Mouse (Mus musculus): Measurements from ENCODE around the gene Wt1. TPM values are rescaled to one million over a fixed set of nuclear protein-coding genes. Genes with fewer than 3 reads are reported as not detected.
A peak's percentile ranks its signal among the peaks of the same experiment; 100 is the strongest.

The Wt1 gene
- polyA plus RNA-seq, 1 experiment from 2014 or later: 0.54 TPM

GRCm38 (mm10) chr2:105182501-105182900, 56.2 kb downstream of the Wt1 start:
- 41% methylated on average over 6 of the region's 6 CpGs for WGBS

DNA sequence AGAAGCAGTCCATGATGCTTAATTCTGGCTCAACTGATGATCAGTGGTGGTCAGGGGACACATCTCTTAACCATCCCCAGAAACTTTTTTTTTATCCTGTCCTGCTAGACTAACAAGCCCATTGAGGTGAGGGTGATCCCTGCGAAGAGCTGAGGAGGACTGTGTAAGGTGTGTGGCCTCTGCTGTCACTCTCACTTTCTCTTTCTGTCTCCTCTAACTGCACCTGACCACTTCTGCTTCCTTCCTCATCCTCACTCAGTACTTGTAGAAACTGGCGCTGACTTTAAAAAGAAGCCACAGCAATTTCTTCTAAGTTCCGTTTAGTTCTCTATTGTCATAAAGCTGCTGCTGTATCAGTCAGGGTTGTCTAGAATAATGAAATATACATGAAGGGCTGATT, 58.8 kb downstream of the Wt1 start:
- Histone ChIP-seq H3K9me3 (ENCODE audit: control insufficient read depth, low read length) (no peaks in the 10 kb centered on the region), H3K9ac (ENCODE audit: low read depth, low read length) (no peak overlapping the region), H3K36me3 (ENCODE audit: control insufficient read depth, insufficient read depth, low read length) (no peaks in the 10 kb centered on the region), H3K4me2 (ENCODE audit: low read depth, low read length) (no peak overlapping the region), H3K27ac (replicated peaks; ENCODE audit: low read depth, low read length) (no peak overlapping the region), H3K4me3 (ENCODE audit: low read depth, low read length) (no peak overlapping the region), H3K27me3 (replicated peaks; ENCODE audit: control insufficient read depth, insufficient read depth, low read length) (no peaks in the 10 kb centered on the region), H3K4me1 (ENCODE audit: control insufficient read depth, insufficient read depth, low read length) (no peaks in the 10 kb centered on the region)
- ATAC-seq (ENCODE audit: low read depth) (no peak), DNase-seq (ENCODE audit: low spot score) (no peak)
- 88% methylated on average over 3 of the region's 3 CpGs for WGBS

More at GRCm38 (mm10) chr2:105182501-105182900, 56.2 kb downstream of the Wt1 start:
- H3K4me2 ChIP-seq (ENCODE audit: low read depth, low read length): no peak overlapping the region
- H3K27me3 ChIP-seq (replicated peaks; ENCODE audit: control insufficient read depth, insufficient read depth, low read length): no peaks in the 10 kb centered on the region
- no peaks in the 10 kb centered on the region for H3K4me1 ChIP-seq (ENCODE audit: control insufficient read depth, insufficient read depth, low read length)
- H3K4me3 ChIP-seq (ENCODE audit: low read depth, low read length): no peak overlapping the region
- no peaks in the 10 kb centered on the region for H3K9me3 ChIP-seq (ENCODE audit: control insufficient read depth, low read length)
- no peaks in the 10 kb centered on the region for H3K36me3 ChIP-seq (ENCODE audit: control insufficient read depth, insufficient read depth, low read length)
- no peak overlapping the region for H3K27ac ChIP-seq (replicated peaks; ENCODE audit: low read depth, low read length)
- DNase-seq (ENCODE audit: low spot score) (no peak), ATAC-seq (ENCODE audit: low read depth) (no peak)
- H3K9ac ChIP-seq (ENCODE audit: low read depth, low read length): no peak overlapping the region

- no peaks in the 10 kb centered on the region for H3K4me1 ChIP-seq (ENCODE audit: control insufficient read depth, insufficient read depth, low read length)
- H3K9ac ChIP-seq (ENCODE audit: low read depth, low read length): no peak overlapping the region
- WGBS: 82% methylated on average over 13 of the region's 13 CpGs
- no peak for ATAC-seq (ENCODE audit: low read depth)
- H3K27me3 ChIP-seq (replicated peaks; ENCODE audit: control insufficient read depth, insufficient read depth, low read length): no peaks in the 10 kb centered on the region
- no peak for DNase-seq (ENCODE audit: low spot score)
- H3K36me3 ChIP-seq (ENCODE audit: control insufficient read depth, insufficient read depth, low read length): no peaks in the 10 kb centered on the region
- no peak overlapping the region for H3K4me3 ChIP-seq (ENCODE audit: low read depth, low read length)
- H3K27ac ChIP-seq (replicated peaks; ENCODE audit: low read depth, low read length): no peak overlapping the region
- H3K4me2 ChIP-seq (ENCODE audit: low read depth, low read length): no peak overlapping the region
- no peaks in the 10 kb centered on the region for H3K9me3 ChIP-seq (ENCODE audit: control insufficient read depth, low read length)
Observed at GRCm38 (mm10) chr2:105185768-105186529, 59.6 kb downstream of the Wt1 start.

DNA sequence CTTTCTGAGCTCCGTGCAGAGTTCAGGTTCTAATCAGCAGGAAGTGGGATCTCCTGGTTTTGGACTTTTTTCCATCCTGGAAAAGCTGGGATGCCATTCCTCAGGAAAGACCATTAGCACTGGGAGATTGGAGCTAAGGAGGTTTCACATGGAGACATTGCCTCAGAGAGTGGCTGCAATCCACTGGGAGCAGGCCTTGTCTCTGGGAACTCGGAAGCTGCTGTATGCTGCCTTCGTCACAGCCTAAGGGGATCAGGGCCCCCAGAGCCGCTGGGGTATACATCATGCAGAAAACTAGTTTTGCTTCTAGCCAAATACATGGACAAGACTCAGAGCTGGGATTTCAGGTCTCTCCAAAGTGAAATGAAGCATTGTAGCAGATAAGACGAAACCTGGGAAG, 60.3 kb downstream of the Wt1 start:
- 62% methylated on average over 5 of the region's 5 CpGs for WGBS
- Histone ChIP-seq H3K4me2 (ENCODE audit: low read depth, low read length) (no peak overlapping the region), H3K4me3 (ENCODE audit: low read depth, low read length) (no peak overlapping the region), H3K27me3 (replicated peaks; ENCODE audit: control insufficient read depth, insufficient read depth, low read length) (no peaks in the 10 kb centered on the region), H3K4me1 (ENCODE audit: control insufficient read depth, insufficient read depth, low read length) (no peaks in the 10 kb centered on the region), H3K36me3 (ENCODE audit: control insufficient read depth, insufficient read depth, low read length) (no peaks in the 10 kb centered on the region), H3K9me3 (ENCODE audit: control insufficient read depth, low read length) (no peaks in the 10 kb centered on the region), H3K27ac (replicated peaks; ENCODE audit: low read depth, low read length) (no peak overlapping the region), H3K9ac (ENCODE audit: low read depth, low read length) (no peak overlapping the region)
- DNase-seq (ENCODE audit: low spot score): no peak
- ATAC-seq (ENCODE audit: low read depth): no peak

GRCm38 (mm10) chr2:105188182-105188581, 61.9 kb downstream of the Wt1 start:
- WGBS: 79% methylated on average over 10 of the region's 10 CpGs
- no peak for ATAC-seq (ENCODE audit: low read depth)
- no peak for DNase-seq (ENCODE audit: low spot score)
- Histone ChIP-seq H3K9me3 (ENCODE audit: control insufficient read depth, low read length) (no peaks in the 10 kb centered on the region), H3K4me1 (ENCODE audit: control insufficient read depth, insufficient read depth, low read length) (no peaks in the 10 kb centered on the region), H3K27ac (replicated peaks; ENCODE audit: low read depth, low read length) (no peak overlapping the region), H3K27me3 (replicated peaks; ENCODE audit: control insufficient read depth, insufficient read depth, low read length) (no peaks in the 10 kb centered on the region), H3K4me2 (ENCODE audit: low read depth, low read length) (no peak overlapping the region), H3K36me3 (ENCODE audit: control insufficient read depth, insufficient read depth, low read length) (no peaks in the 10 kb centered on the region), H3K4me3 (ENCODE audit: low read depth, low read length) (no peak overlapping the region), H3K9ac (ENCODE audit: low read depth, low read length) (no peak overlapping the region)

- ATAC-seq (ENCODE audit: low read depth) (no peak), DNase-seq (ENCODE audit: low spot score) (peak; percentile 26)
- Histone ChIP-seq H3K27me3 (replicated peaks; ENCODE audit: control insufficient read depth, insufficient read depth, low read length) (no peaks in the 10 kb centered on the region), H3K36me3 (ENCODE audit: control insufficient read depth, insufficient read depth, low read length) (no peaks in the 10 kb centered on the region), H3K4me2 (ENCODE audit: low read depth, low read length) (no peak overlapping the region), H3K4me1 (ENCODE audit: control insufficient read depth, insufficient read depth, low read length) (no peaks in the 10 kb centered on the region), H3K9me3 (ENCODE audit: control insufficient read depth, low read length) (no peaks in the 10 kb centered on the region), H3K9ac (ENCODE audit: low read depth, low read length) (no peak overlapping the region), H3K4me3 (ENCODE audit: low read depth, low read length) (no peak overlapping the region), H3K27ac (replicated peaks; ENCODE audit: low read depth, low read length) (no peak overlapping the region)
- 29% methylated on average over 5 of the region's 5 CpGs for WGBS
Observed at GRCm38 (mm10) chr2:105189352-105189751, 63.0 kb downstream of the Wt1 start.

DNA sequence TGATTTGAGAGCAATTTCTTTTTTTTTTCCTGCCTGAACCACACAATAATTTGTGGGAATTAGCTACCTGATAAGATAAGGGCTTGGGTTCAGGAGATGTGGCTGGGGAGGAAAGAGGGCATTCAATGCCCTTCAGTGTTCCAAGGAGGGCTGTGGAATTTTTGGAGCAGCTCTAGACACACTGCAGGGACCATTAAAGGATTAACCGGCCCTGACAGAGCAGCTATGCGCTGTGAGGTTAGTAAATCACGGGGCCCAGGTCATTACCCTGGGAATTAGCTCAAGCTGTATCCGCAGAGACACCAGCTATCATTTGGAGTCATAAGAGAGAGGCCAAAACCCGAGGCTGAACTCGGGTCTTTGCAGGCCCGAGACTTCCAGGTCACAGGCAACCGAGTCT, 73.8 kb downstream of the Wt1 start:
- H3K36me3 ChIP-seq (ENCODE audit: control insufficient read depth, insufficient read depth, low read length): no peaks in the 10 kb centered on the region
- 11% methylated on average over 8 of the region's 8 CpGs for WGBS
- no peaks in the 10 kb centered on the region for H3K4me1 ChIP-seq (ENCODE audit: control insufficient read depth, insufficient read depth, low read length)
- no peak overlapping the region for H3K4me3 ChIP-seq (ENCODE audit: low read depth, low read length)
- H3K9ac ChIP-seq (ENCODE audit: low read depth, low read length): no peak overlapping the region
- no peak overlapping the region for H3K27ac ChIP-seq (replicated peaks; ENCODE audit: low read depth, low read length)
- H3K4me2 ChIP-seq (ENCODE audit: low read depth, low read length): no peak overlapping the region
- H3K27me3 ChIP-seq (replicated peaks; ENCODE audit: control insufficient read depth, insufficient read depth, low read length): no peaks in the 10 kb centered on the region
- H3K9me3 ChIP-seq (ENCODE audit: control insufficient read depth, low read length): no peaks in the 10 kb centered on the region
- ATAC-seq (ENCODE audit: low read depth) (no peak), DNase-seq (ENCODE audit: low spot score) (no peak)

- no peak overlapping the region for H3K27ac ChIP-seq (replicated peaks; ENCODE audit: low read depth, low read length)
- no peaks in the 10 kb centered on the region for H3K9me3 ChIP-seq (ENCODE audit: control insufficient read depth, low read length)
- H3K36me3 ChIP-seq (ENCODE audit: control insufficient read depth, insufficient read depth, low read length): no peaks in the 10 kb centered on the region
- no peak overlapping the region for H3K9ac ChIP-seq (ENCODE audit: low read depth, low read length)
- H3K4me3 ChIP-seq (ENCODE audit: low read depth, low read length): no peak overlapping the region
- H3K4me1 ChIP-seq (ENCODE audit: control insufficient read depth, insufficient read depth, low read length): no peaks in the 10 kb centered on the region
- WGBS: 73% methylated on average over 9 of the region's 9 CpGs
- DNase-seq (ENCODE audit: low spot score) (no peak), ATAC-seq (ENCODE audit: low read depth) (no peak)
- no peak overlapping the region for H3K4me2 ChIP-seq (ENCODE audit: low read depth, low read length)
- H3K27me3 ChIP-seq (replicated peaks; ENCODE audit: control insufficient read depth, insufficient read depth, low read length): no peaks in the 10 kb centered on the region
Observed at GRCm38 (mm10) chr2:105206563-105207174, 80.3 kb downstream of the Wt1 start.

GRCm38 (mm10) chr2:105212839-105213238, 86.5 kb downstream of the Wt1 start:
- WGBS: 71% methylated on average over 7 of the region's 7 CpGs
- Histone ChIP-seq H3K9ac (ENCODE audit: low read depth, low read length) (no peak overlapping the region), H3K36me3 (ENCODE audit: control insufficient read depth, insufficient read depth, low read length) (no peaks in the 10 kb centered on the region), H3K27me3 (replicated peaks; ENCODE audit: control insufficient read depth, insufficient read depth, low read length) (no peaks in the 10 kb centered on the region), H3K4me3 (ENCODE audit: low read depth, low read length) (no peak overlapping the region), H3K27ac (replicated peaks; ENCODE audit: low read depth, low read length) (no peak overlapping the region), H3K4me2 (ENCODE audit: low read depth, low read length) (no peak overlapping the region), H3K4me1 (ENCODE audit: control insufficient read depth, insufficient read depth, low read length) (no peaks in the 10 kb centered on the region), H3K9me3 (ENCODE audit: control insufficient read depth, low read length) (no peaks in the 10 kb centered on the region)
- DNase-seq (ENCODE audit: low spot score): no peak
- ATAC-seq (ENCODE audit: low read depth): no peak

Data from embryonic facial prominence, embryonic 14.5 days (tissue).